Mouse (Mus musculus): Measurements from ENCODE around the gene Impg1.

Impg1 gene

DNA sequence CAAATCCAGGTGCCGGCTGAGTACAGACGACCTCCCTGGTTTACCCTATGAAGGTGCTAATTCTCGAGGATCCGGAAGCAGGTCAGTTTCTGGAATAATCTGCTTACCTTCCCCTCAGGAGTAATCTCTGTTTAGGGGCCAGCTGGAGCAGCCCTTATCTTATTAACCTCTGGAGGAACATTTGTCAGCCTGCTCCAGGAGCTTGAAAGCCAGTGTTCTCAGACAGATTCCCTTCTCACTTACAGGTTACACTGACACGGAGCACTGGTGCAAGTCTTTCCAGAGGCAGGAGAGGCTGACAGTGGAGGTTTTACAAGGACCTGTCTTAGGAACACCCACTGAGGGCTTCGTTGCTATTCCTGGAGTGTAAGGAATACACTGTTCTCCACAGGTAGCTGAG lies at the start of gene Impg1:
Impg1 (minus strand) TSS at position 101 of the 400 bp plus-strand sequence.
- DNase-seq (ENCODE audit: low read depth in 1 of 2, low spot score in 2 of 2) = no peak

DNA sequence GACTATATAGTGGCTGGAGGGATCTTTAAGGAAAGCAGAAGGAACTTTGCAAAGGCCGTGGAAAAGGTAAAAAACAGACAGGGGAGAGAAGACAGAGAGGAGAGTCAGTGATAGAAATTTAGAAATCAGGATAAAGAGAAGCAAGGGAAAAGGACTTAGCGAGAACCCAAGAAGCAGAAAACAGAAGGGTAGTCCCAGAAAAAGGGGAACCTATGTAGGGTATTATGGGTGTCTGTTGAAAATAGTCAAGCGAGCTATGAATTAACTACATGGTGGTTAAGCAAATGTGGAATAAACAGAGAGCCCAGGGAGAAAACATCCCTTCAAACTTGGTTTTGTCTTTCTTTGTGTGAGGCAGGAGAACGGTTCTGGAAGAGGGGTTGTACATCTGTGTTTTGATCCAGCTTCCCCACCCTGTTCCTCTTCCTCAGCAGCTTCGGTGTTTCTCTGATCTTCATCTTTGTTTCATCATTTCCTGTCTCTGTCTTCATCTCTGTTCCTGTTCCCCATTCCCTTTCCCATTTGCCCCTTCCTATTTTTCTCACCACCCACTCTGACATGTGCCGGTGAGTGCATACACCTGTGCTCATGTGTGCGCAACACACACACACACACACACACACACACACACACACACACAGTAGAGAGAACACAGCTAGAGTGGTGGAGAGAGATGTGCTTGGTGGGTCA lies 44.3 kb upstream of the Impg1 start:
- DNase-seq (ENCODE audit: low read depth in 1 of 2, low spot score in 2 of 2) = no peak

DNA sequence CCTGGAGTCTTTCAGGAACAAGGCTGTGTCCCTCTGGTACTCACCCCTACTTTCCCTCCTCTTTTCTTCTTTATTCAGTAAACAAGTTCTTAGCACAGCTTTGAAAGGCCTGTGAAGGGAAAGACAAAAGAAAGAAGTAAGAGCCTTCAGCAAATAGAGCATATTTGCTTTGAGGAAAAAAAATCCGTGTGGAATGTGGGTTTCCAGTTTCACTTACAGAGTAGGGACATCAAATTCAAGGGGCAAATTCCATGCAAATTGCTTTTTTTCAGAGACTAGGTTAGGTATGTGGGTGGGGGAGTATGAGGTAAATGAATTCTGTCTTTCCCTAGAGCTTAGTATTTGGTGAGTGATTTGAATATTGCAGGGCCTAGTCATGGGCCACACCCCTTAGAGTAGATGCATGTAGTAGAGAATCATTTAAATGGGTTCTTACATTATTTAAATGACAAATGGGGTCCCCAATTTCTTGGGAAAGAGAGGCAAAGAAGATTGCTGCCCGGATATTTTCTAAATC lies 39.3 kb upstream of the Impg1 start:
- DNase-seq (ENCODE audit: low read depth in 1 of 2, low spot score in 2 of 2) = no peak

DNA sequence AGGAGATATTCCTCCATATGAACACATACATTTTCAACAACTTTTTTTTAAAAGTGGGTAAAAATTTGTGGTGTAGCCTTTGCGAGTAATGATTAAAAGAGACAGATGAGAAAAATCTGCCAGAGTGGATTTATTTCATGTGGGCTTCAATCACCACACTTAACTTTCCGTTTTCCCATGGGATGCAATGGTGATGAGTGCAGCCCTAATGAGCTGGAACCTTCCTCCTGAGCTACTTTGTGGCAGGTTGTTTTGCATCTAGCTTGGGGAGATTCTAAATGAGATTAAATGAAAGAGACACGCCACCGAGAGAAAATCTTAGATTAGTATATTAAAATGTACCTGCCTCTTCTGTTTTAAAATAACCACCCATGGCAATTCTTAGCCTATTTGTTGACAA lies 26.3 kb upstream of the Impg1 start:
- DNase-seq (ENCODE audit: low read depth in 1 of 2, low spot score in 2 of 2) = no peak

DNA sequence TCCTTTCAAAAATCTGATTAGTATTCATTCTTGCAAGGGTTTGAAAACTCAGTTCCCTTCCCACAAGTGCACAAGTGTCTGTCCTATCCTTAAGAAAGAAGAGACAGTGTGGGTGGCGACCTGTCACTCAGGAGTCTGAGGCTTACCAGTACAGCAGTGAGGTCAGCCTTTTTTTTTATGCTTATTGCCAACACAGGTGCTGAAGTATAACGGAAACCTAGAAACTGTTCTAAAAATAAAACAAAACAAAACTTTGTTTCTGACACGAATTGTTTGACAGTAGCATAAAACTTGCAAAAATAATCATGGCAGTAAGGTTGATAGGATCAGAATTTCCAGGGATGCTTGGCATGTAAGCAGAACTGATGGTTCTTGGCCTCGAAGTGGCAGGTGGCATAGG lies 4.9 kb downstream of the Impg1 start:
- DNase-seq (ENCODE audit: low read depth in 1 of 2, low spot score in 2 of 2) = no peak

DNA sequence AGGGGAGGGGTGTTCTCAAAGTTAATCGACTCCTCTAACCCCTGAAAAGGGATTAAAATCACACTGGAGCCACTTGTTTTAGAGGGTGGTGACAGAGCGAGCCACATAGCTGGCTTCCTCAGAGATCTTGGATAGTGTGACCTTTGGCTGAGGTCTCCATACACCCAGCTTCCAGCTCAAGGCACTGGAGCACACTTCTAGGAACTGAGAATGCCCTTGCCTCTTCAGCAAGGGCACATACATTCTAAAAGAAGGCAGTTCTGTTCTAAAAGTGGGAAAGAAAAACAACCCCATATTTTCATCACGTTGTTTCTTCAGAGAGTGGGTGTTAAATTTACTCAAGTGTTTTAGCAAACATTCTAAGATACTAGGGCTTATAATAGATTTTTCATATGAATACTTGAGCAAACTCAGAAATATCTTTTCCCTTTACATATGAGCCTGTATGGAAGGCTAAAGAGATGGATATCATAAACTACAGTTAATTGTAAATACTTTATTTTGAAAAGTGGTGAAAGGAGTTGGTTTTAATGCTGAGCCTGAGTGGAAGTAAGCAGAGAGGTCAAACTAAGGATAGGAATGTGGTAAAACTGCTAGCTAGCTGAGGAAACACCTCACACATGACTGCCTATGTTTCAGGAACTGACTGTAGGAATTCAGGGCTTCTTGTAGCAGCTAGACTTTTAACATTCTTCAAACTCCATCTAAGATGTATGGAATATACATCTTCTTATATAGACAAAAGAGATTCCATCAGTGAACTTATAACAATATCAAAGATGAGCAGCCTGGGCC lies 14.6 kb downstream of the Impg1 start:
- no peak for DNase-seq (ENCODE audit: low read depth in 1 of 2, low spot score in 2 of 2)

DNA sequence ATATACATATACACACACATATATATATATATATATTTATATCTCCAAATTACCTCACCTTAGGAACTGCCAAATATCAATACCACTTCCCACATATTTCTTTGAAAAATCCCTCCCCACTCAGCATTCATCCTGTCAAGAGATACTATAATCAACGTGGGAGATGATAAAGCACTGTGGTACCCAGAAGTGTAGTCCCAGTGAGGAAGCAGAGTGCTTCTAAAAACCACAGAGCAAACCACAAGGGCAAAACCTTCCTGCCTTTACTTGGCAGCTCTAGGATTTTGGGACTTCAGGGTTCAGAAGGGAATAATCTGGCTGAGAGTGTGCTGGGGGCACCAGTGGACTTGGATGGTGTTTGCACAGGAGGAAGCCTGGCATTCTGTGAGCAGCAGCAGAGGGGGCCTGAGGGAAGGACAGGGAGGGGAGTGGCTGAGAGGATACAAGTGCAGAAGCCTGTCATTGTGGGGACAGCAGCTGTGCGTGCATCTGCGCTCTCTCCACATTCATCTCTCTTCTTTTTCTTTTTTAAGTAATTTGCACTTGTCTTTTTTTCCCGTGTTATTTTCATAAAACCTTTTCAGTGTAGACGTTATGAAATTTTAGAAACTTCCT lies 24.1 kb downstream of the Impg1 start:
- DNase-seq (ENCODE audit: low read depth in 1 of 2, low spot score in 2 of 2) = no peak

DNA sequence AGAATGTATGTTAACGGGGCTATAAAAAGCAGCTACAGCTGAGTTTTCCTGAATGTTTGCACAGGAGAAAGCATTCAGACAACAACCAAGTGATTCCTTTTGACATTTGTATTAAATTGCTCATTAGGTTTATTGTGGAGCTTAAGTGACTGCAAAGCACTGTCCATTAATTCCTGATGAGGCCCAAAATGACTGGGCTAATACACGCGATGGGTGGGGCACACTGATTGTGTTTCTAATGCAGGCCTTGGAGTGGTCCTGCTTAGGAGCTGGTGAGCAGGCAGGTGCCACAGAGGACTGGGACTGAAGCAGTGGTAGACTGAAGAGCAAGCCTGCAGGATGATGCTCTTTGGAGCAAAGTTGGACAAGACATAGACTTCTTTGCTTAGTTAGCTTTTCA lies 73.9 kb downstream of the Impg1 start:
- no peak for DNase-seq (ENCODE audit: low read depth in 1 of 2, low spot score in 2 of 2)

DNA sequence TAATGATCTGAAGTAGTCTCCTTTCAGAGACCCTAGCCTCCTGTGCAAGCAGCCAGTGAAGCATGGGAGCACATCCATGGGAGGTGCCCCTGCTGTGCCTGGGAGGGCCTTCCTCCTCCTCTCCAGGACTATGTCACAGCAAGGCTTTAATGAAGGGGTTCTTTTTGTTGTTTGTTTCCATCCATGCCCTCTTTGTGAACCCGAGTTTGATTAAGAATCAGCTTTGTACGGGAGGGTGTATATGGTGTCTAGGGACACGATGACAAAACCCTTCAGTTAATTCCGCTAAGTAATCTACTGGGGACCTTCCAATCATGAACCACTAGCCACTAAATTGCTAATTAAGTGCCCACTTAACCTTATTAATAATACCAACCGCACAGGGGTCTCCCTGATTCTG lies 74.3 kb downstream of the Impg1 start:
- no peak for DNase-seq (ENCODE audit: low read depth in 1 of 2, low spot score in 2 of 2)

DNA sequence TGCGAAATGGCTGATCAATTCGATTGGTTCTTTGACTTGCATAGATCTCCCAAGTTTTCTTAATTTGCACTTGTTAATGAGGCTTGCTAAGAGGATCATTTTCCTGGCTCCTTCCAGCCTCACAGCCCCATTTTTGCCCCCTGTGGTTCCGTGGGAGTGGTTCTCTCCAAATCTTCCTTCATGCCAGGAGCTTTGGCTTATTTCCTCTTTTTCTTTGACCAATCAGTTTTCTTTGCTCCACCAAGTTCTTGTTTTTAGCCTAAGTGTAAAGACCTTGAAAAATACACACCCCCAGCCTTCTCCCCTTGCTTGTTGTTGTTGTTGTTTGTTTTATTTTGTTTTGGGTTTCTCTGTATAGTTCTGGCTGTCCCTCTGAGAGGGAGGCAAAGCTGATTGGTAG lies 77.4 kb downstream of the Impg1 start:
- DNase-seq (ENCODE audit: low read depth in 1 of 2, low spot score in 2 of 2) = no peak

DNA sequence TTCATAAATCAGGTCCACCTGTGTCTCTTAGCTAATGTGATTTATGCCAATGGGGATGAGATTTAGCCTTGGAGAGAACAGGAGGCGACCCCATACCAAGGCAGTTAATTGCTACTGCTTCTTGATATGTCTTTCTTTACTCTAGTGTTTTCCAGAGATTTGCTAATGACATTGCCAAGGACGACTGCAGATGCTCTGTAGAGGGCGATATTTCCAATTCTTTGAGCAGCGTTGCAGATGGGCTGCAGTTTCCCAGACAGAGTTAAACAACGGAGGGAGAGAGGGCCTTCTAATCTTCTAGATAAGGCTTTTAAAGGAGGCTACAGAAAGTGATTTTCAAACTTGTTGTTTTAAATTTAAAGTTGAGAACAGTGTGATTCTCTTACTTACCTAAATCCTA lies 78.8 kb downstream of the Impg1 start:
- no peak for DNase-seq (ENCODE audit: low read depth in 1 of 2, low spot score in 2 of 2)

DNA sequence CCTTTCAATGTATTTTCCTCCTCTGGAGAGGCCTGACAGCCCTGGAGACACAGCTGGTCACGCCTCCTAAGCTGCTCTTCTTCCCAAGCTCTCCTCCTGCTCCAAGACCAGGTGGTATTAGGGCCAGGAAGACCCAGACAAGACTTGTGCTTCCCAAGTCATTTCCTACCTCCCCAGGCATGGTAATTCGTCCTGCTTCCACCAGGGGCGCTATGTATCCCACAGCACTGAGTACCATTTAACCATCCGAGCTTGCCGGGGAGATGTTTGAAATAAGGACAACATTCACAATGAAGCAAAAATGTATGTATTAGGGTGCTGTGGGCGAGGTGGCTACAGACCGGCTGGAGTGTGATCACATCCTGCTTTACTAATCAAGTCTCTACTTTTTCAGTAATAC lies 79.3 kb downstream of the Impg1 start:
- DNase-seq (ENCODE audit: low read depth in 1 of 2, low spot score in 2 of 2) = no peak

DNA sequence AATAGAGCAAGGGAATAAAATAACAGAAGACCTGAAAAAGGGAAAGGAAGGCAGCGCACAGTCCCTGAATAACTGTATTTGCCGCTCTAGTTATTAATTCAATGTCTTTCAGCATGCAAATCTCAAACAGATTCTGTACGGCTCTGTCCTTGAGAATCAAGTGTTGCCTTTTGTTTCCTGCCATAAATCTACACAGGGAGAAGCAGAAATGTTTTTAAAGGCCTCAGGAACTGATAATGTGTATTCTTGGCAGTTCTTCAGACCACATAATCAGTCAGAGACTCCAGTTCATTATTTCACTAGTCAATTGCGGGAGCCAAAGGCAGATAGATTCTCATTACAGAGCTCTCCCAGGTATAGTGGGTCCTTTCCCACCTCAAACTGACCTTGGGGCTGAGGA lies 82.6 kb downstream of the Impg1 start:
- no peak for DNase-seq (ENCODE audit: low read depth in 1 of 2, low spot score in 2 of 2)

DNA sequence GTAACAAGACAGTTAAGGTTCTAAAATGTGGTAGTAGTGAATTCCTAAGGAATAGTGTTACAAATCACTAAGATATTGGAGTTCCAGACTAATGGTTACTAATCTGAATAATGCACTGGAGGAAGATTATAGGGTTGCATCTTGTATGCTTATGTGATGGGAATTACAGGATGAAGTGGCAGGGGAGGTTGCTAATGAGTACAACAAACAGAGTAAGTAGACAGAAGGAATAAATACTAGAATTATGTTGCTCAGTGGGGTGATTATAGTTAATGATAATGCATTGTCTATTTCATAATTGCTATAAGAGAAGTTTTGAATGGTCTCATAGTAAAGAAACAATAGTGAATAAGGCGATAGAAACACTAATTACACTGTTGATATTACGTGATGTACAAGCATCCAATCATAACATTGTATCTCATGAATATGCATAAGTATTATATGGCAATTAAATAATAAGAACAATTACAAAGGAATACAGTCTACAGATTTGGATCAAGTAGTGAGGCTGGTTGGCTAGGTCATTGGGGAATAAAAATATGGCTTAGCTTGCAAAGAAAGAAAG lies 85.1 kb downstream of the Impg1 start:
- no peak for DNase-seq (ENCODE audit: low read depth in 1 of 2, low spot score in 2 of 2)

DNA sequence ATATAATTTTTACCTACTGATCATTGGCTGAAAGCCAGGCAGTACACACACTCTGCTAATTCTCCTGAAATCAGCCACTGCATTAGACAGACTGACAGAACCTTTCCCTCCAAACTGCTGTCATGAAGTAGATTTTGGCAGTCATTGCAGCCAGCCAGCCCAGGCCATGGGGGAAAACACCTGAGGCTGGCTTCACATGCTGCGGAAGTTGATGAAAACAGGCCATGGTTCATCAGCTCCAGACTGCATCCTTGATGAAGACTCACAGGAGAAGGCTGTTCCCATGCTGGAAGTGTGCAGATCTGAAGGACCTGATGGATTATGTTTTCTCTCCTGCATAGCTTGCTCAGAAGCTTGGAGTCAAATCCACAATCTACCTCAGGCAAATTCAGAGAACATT lies 91.2 kb downstream of the Impg1 start:
- DNase-seq (ENCODE audit: low read depth in 1 of 2, low spot score in 2 of 2) = no peak

DNA sequence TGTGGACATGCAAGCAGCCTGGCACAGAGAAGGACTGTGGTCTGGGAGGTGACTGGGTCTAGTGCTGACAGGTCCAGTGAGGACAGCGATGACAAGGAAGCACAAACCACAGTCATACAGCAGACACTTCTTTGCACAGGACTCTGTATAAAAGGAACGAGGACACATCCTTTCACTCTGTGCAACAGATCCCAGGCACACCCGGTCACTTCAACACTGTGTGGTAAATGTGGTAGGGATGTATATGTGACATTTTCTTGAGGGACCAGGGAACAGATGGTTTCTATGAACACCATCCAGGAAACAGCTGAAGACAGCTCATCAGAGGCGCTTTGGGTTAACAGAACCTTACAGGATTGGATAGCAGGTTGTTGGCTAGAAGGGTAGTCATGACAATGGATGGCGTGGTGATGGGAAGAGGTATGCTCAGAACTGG lies 92.0 kb downstream of the Impg1 start:
- DNase-seq (ENCODE audit: low read depth in 1 of 2, low spot score in 2 of 2) = no peak

DNA sequence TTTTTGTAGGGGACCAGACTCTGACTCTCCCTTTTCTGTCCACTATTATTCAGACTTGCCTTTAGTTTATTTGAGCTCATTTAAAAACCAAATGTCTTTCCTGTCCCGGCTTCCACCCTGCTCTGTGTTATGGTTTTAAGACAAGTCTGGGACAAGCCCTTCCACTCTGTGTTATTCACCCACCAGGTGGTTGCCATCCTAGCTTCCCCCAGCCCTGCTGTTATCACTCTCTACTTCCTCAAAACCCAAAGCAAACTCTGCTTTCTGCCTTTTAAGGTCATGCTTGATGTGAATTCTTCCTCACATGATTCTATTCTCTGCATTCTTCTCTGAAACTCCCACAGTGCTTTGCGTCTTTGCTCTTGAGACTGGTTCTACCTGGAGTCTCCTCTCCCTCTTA lies 96.6 kb downstream of the Impg1 start:
- DNase-seq (ENCODE audit: low read depth in 1 of 2, low spot score in 2 of 2) = no peak

DNA sequence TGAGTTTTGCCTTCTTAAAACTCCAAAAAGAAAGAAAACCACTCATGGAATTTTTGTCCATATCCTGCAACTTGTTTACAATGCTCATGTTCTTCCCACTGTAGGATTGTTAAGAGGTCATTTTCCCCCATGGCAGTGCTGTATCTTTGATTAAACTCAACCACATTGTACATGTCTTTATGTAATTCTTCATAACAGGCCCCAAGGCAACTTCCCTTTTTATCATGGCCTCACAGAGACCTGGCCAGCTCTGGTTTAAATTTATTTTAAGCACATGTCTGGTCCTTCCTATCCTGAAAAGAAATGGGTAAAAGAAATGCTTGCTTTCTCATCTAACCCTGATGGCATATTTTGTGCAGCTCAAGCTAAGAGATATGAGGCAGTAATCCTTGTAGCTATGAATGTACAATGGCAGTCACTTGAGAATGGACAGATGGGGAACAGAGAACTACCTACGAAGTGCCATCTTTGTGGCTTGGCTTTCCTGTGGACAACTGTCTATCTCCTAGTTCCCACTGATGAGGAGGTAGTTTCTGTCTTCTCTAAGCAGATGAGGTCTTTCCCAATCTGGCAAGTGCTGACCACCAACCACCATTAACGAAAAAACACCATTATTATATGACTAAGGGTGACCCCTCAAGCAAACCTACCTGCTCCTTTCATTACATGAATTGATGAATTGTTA lies 97.6 kb downstream of the Impg1 start:
- DNase-seq (ENCODE audit: low read depth in 1 of 2, low spot score in 2 of 2) = no peak

DNA sequence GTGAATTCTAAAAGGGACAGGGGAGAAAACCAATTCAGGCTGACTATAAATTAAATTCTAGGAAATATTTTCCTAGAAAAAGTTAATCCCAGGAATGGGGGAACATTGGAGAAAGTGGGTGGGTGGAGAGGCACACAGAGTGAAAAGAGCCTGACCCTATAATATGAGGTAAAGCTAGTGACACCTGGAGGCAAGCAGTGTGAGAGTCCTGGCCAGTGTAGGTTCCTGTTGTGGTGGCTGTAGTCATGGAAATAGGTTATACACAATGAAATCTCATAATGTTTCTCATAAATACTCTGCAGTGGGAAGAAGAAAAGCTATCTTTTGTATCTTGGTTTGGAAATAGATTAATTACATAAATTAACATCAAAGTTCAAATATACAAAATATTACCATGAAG lies 105.2 kb downstream of the Impg1 start:
- no peak for DNase-seq (ENCODE audit: low read depth in 1 of 2, low spot score in 2 of 2)

DNA sequence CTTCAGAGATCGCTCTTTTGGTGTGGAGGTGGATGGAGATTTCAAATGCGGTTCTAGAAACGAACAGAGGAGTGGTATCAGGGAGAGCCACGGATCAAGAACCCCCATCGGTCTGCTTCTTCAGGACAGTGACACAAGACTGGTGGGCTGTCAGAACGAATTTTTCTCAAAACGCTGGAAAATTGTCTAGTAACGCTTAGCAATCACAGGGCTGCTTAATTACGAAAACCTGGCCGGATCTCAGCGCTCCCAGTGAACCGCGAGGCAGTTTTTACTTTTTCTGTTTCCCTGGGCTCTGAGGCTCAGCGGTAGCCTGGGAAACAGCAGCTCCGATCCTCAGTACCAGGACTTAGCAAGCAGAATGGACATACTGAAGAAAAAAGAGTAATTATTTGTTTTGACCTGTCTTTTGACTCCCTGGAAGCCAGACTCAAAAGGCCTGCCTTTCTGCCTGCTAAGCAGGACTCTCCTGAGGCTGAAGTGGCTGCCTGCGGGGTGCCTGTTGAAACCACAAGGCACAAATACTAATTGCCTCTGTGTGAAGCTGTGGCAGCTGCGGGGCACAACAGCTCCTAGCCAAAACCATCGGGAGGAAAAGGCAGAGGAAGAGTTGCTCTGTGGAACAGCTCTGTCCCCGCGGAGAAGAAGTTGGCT lies 113.5 kb downstream of the Impg1 start:
- no peak for DNase-seq (ENCODE audit: low read depth in 1 of 2, low spot score in 2 of 2)

DNA sequence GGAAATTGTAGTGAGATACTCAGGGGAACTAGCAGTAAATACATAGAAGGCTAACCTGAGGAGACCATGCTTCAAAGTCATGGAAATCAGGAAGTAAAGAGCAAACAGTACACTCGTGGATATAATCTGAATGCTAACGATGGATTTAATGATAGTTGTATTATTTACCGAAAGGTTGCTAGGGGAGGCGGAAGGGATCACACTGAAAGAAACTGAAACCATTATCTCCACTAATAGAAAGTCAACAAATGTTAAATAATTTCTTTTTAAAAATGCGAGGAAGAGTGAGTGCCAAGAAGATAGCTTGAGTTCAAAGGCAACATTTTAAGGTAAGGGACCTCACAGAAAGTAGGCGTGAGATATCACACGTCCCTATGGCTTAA lies 114.0 kb downstream of the Impg1 start:
- DNase-seq (ENCODE audit: low read depth in 1 of 2, low spot score in 2 of 2) = no peak
